Mouse (Mus musculus) C2C12 (cell line): ENCODE results near the gene Snn. TPM values are rescaled to one million over a fixed set of nuclear protein-coding genes. Genes with fewer than 3 reads are reported as not detected.
"Not testable (repeated sequence)": the region's sequence is repeated elsewhere in the genome, so short reads cannot be mapped to it uniquely, and the experiment has no call there.

Source experiments
- H3K27me3 ChIP-seq: one replicate; pipeline ENCODE4 v1.6.1; 2011; ENCODE audit not compliant: control insufficient read depth, insufficient read depth, insufficient read length
- H3K36me3 ChIP-seq: one replicate; pipeline ENCODE4 v1.6.1; 2011; ENCODE audit not compliant: control insufficient read depth, insufficient read depth
- H3K4me3 ChIP-seq: one replicate; pipeline ENCODE4 v1.5.1; 2011; ENCODE audit warnings: mild to moderate bottlenecking, control low read depth; ENCODE audit not compliant: poor library complexity, insufficient read depth, severe bottlenecking
- H3K79me2 ChIP-seq: one replicate; pipeline ENCODE4 v1.6.1; 2011; ENCODE audit not compliant: control insufficient read depth, insufficient read depth
- H3K79me3 ChIP-seq: one replicate; pipeline ENCODE4 v1.6.1; 2011; ENCODE audit warnings: low read depth, control low read depth
- H3ac ChIP-seq: one replicate; pipeline ENCODE3; 2011; ENCODE audit warnings: low read depth; ENCODE audit not compliant: control insufficient read depth, insufficient read length
- CEBPB ChIP-seq: IDR thresholded peaks from one replicate; pipeline ENCODE4 v1.6.1; 2011; ENCODE audit warnings: low read depth, mild to moderate bottlenecking, control low read depth, moderate library complexity
- CTCF ChIP-seq: IDR thresholded peaks from one replicate; pipeline ENCODE4 v1.5.1; 2011; ENCODE audit not compliant: control insufficient read depth, insufficient read depth, insufficient read length
- FOSL1 ChIP-seq: IDR thresholded peaks from one replicate; pipeline ENCODE4 v1.8.0; 2011; ENCODE audit warnings: mild to moderate bottlenecking, low read length; ENCODE audit not compliant: poor library complexity, insufficient read depth, severe bottlenecking
- MAX ChIP-seq: IDR thresholded peaks from one replicate; pipeline ENCODE4 v1.6.1; 2011; ENCODE audit warnings: mild to moderate bottlenecking, control low read depth
- MYOD1 ChIP-seq: IDR thresholded peaks from one replicate; pipeline ENCODE4 v1.6.1; 2011; ENCODE audit warnings: low read depth; ENCODE audit not compliant: control insufficient read depth, insufficient read length
- MYOG ChIP-seq: IDR thresholded peaks from one replicate; pipeline ENCODE4 v1.6.1; 2011; ENCODE audit not compliant: control insufficient read depth, insufficient read length; ENCODE audit errors: extremely low read depth
- USF1 ChIP-seq: IDR thresholded peaks from one replicate; pipeline ENCODE4 v1.6.1; 2011; ENCODE audit warnings: low read depth, mild to moderate bottlenecking, control low read depth, moderate library complexity
- long read RNA-seq, 2 experiments: library from polyadenylated mRNA; unstranded; transcript quantifications; one replicate each; pipeline ENCODE4 v2.0.0; 2019 to 2020
- polyA plus RNA-seq: library from polyadenylated mRNA; unstranded; fragments of >200 nt; fragmentation: generic; extraction: Trizol; gene quantifications from one replicate; pipeline ENCODE4 v1.2.1, GENCODE M21; 2012; ENCODE audit warnings: missing spikeins

Gene Snn
- 54.1 TPM for polyA plus RNA-seq
- long read RNA-seq, experiment 1, partial matches to known transcripts: 0 of 8 reads
- long read RNA-seq, experiment 1, other reads (novel, unspliced or antisense): 6 of 8 reads
- long read RNA-seq, experiment 2, transcript Snn-201 (2 exons, 2,872 nt): major isoform, 14 of 14 reads
- long read RNA-seq, experiment 2, partial matches to known transcripts: 0 of 14 reads
- long read RNA-seq, experiment 2, other reads (novel, unspliced or antisense): 0 of 14 reads

DNA sequence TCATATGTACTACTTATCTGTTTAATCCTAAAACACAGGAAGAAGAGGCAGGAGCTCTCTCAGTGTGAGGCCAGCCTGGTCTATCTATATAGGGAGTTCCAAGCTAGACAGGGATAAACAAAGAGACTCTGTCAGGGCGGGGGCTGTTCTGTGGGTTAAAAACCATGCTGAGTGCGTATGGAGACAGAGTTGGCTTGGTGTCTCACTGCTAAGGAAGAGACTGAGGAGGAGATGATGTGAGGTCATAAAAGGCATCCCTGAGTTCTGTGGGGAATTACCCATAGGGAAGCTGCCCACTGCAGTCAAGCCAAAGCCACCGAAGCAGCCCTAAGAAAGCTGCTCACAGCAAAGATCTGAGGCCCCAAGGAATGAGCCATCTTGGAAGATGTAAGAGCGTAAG, at the start of gene Snn:
Snn (plus strand) TSS at position 301 of the 400 bp plus-strand sequence.
- no peaks in the 10 kb centered on the region for H3K79me2 ChIP-seq
- H3ac ChIP-seq: no peak within 1 kb of the TSS
- H3K27me3 ChIP-seq: no peaks in the 10 kb centered on the region
- no peaks in the 10 kb centered on the region for H3K36me3 ChIP-seq
- no peaks in the 10 kb centered on the region for H3K79me3 ChIP-seq
- H3K4me3 ChIP-seq: no peak within 1 kb of the TSS
- no peak for TF ChIP-seq MAX
- TF ChIP-seq CEBPB: no peak
- no peak for TF ChIP-seq CTCF
- no peak for TF ChIP-seq MYOG
- TF ChIP-seq FOSL1: no peak
- TF ChIP-seq MYOD1: no peak
- TF ChIP-seq USF1: no peak

DNA sequence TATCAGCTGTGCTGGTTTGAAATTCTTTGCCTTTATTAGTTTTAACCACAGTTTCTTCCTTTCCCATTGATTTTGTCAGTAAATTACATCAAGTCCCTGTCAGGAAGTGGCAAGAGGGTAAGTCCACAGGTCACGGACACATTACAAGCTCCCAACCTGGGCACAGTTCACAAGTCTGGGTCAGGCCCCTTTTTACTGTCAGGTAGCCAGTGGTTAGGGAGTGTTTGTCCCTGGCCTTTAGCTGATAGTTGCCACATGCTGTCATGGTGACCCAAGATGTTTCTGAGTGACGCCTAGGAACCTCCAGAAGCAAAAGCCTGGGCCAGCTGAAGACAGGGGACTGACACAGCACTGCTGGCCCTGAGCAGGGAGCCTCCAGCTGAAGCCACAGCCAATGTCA, 49.5 kb upstream of the Snn start:
- Histone ChIP-seq H3ac (no peak overlapping the region), H3K79me3 (peaks cover 2% of the 10 kb centered on the region), H3K36me3 (no peaks in the 10 kb centered on the region), H3K4me3 (no peak overlapping the region), H3K79me2 (no peaks in the 10 kb centered on the region), H3K27me3 (no peaks in the 10 kb centered on the region)
- TF ChIP-seq CEBPB (no peak), USF1 (no peak), MYOD1 (no peak), MYOG (no peak), CTCF (no peak), FOSL1 (no peak), MAX (no peak)

DNA sequence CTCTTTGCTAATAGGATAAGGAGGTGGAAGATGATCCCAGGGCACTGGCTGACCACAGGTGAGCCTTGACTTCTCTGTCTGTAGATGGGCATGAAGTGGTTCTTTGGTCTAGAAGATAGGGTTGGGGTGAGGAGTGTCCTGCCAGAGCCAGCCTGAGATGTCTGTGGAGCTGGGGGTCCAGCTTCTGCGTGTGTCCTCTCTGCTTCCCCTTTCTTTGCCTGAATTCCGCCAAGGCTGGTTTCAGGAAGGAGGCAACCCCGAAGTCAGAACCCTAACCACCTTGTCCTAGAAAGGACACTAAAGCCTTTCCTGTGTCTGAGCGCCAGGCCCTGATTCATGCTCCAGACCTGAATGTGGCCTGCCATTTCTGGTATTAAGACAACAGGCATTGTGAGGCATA, 48.8 kb upstream of the Snn start:
- H3K4me3 ChIP-seq: no peak overlapping the region
- H3K79me3 ChIP-seq: peaks cover 2% of the 10 kb centered on the region
- no peak overlapping the region for H3ac ChIP-seq
- H3K36me3 ChIP-seq: no peaks in the 10 kb centered on the region
- H3K27me3 ChIP-seq: no peaks in the 10 kb centered on the region
- no peaks in the 10 kb centered on the region for H3K79me2 ChIP-seq
- TF ChIP-seq USF1: no peak
- no peak for TF ChIP-seq CTCF
- TF ChIP-seq MYOD1: no peak
- TF ChIP-seq FOSL1: no peak
- no peak for TF ChIP-seq MYOG
- no peak for TF ChIP-seq CEBPB
- no peak for TF ChIP-seq MAX

DNA sequence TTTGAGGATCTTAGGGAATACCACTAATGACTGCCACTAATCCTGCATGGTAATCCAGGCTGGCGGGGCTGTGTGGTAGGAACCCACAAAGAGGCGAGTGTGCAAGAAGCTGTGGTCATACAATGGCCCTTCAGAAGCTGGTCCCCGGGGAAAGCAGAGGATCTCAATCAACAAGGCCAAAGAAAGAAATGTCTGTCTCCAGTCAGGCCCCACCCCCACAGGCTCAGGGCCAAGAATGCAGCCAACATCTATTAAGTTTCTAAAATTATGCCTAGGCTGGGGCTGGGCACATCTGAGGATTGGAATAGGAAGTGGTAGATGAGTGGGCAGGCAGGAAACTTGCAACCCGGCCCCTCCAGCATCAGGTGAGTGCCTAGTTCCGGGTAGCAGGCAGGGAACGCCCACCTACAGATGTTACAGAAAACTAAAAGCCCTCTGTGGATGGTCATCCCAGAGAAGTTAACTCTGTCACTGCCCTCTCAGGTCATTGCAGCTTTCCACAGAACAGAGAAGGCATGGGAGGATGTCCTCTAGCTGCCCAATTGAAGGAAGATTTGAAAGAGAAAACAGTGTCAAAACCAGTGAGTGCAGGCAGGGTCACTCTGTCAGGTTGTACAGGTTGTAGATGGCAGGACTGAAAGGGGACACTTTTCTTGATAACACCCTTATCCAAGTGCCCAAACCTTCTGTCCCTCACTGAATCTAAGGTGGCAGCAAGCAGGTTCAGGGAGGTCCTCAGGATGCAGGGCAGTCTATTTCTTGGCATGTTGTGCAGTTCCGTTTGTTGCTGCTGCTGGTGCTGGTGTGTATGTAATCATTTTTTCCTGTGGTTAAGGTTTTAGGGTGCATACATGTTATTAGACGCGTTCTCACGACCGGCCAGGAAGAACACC, 47.9 kb upstream of the Snn start:
- H3K4me3 ChIP-seq: no peak overlapping the region
- no peaks in the 10 kb centered on the region for H3K27me3 ChIP-seq

DNA sequence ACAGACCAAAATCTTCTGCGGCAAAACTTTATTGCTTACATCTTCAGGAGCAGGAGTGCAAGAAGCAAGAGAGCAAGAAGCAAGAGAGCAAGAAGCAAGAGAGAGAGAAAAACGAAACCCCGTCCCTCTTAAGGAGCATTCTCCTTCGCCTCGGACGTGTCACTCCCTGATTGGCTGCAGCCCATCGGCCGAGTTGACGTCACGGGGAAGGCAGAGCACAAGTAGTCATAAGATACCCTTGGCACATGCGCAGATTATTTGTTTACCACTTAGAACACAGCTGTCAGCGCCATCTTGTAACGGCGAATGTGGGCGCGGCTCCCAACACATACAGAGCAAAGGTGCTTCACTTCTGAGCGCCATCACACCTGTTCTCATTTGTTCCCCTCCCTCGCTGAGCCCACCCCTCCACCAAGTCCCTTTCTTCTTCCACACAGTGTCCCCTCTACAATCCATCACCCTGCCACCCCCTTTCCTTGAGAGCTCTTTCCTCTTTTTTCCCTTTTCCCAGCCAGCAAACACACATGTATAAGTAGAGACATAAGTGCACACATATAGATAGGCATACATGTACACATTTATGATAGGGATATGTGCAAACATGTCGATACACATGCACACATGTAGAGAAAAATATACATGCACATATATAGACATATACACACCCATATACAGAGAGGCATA, 47.1 kb upstream of the Snn start:
- H3K79me3 ChIP-seq, H3K27me3 ChIP-seq, H3K79me2 ChIP-seq, H3K4me3 ChIP-seq, H3K36me3 ChIP-seq, H3ac ChIP-seq: not testable (repeated sequence)

More for the DNA sequence above, 47.9 kb upstream of the Snn start:
- Histone ChIP-seq H3ac (no peak overlapping the region), H3K79me2 (no peaks in the 10 kb centered on the region), H3K36me3 (no peaks in the 10 kb centered on the region), H3K79me3 (peaks cover 2% of the 10 kb centered on the region)
- TF ChIP-seq MYOD1 (no peak), USF1 (no peak), CTCF (no peak), MAX (no peak), MYOG (no peak), CEBPB (no peak), FOSL1 (no peak)

DNA sequence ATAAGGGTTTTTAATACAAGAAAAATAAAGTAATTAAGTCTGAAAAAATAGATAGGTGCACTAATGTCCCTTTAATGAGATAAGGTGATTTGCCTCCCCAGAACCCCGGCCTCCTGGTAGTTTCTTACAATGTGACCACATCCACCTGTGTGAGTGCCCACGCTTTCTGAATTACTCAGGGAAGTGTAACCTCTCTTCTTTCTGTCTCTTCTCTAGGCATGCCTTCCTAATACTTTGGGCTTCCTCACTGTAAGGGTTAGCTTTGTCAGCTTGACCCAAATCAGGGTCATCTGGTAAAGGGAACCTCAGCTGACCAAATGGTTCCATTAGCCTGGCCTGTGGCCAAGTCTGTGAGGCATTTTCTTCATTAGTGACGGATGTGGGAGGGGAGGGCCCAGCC, 46.3 kb upstream of the Snn start:
- Histone ChIP-seq H3K36me3 (no peaks in the 10 kb centered on the region), H3K79me3 (no peaks in the 10 kb centered on the region), H3K4me3 (no peak overlapping the region), H3ac (no peak overlapping the region), H3K79me2 (no peaks in the 10 kb centered on the region), H3K27me3 (no peaks in the 10 kb centered on the region)
- TF ChIP-seq MYOD1: no peak
- TF ChIP-seq USF1: no peak
- TF ChIP-seq FOSL1: no peak
- TF ChIP-seq CEBPB: no peak
- TF ChIP-seq MYOG: no peak
- TF ChIP-seq CTCF: no peak
- TF ChIP-seq MAX: no peak
